Mouse (Mus musculus): ENCODE data around the gene Astn2. TPM values are rescaled to one million over a fixed set of nuclear protein-coding genes. Genes with fewer than 3 reads are reported as not detected.

Astn2 gene
- polyA plus RNA-seq, 1 experiment: 0.65 TPM

- Histone ChIP-seq H3K27ac (ENCODE audit: control insufficient read depth, insufficient read depth, low read length) (no peak overlapping the region), H3K4me1 (replicated peaks; ENCODE audit: control insufficient read depth, insufficient read depth, low read length) (no peaks in the 10 kb centered on the region), H3K4me3 (ENCODE audit: control insufficient read depth, insufficient read depth, low read length) (no peak overlapping the region), H3K27me3 (ENCODE audit: control insufficient read depth, insufficient read depth, low read length) (no peaks in the 10 kb centered on the region), H3K36me3 (ENCODE audit: control insufficient read depth, insufficient read depth, low read length) (no peaks in the 10 kb centered on the region)
- no peak for TF ChIP-seq POLR2A (IDR thresholded peaks at IDR 0.05; ENCODE audit: control insufficient read depth, extremely low read depth, insufficient read depth, low read length, poor library complexity)
- no peak for TF ChIP-seq CTCF (IDR thresholded peaks at IDR 0.05; ENCODE audit: borderline replicate concordance, control insufficient read depth, extremely low read depth, insufficient read depth, low read length, poor library complexity)
- DNase-seq: no peak
- 32% methylated on average over 6 of the region's 6 CpGs for WGBS
Measured at GRCm38 (mm10) chr4:65477106-65477505, 927.3 kb downstream of the Astn2 start.

- TF ChIP-seq POLR2A (IDR thresholded peaks at IDR 0.05; ENCODE audit: control insufficient read depth, extremely low read depth, insufficient read depth, low read length, poor library complexity) (no peak), CTCF (IDR thresholded peaks at IDR 0.05; ENCODE audit: borderline replicate concordance, control insufficient read depth, extremely low read depth, insufficient read depth, low read length, poor library complexity) (no peak)
- H3K36me3 ChIP-seq (ENCODE audit: control insufficient read depth, insufficient read depth, low read length): no peaks in the 10 kb centered on the region
- 90% methylated on average over 4 of the region's 4 CpGs for WGBS
- no peaks in the 10 kb centered on the region for H3K27me3 ChIP-seq (ENCODE audit: control insufficient read depth, insufficient read depth, low read length)
- no peaks in the 10 kb centered on the region for H3K4me1 ChIP-seq (replicated peaks; ENCODE audit: control insufficient read depth, insufficient read depth, low read length)
- no peak for DNase-seq
- H3K4me3 ChIP-seq (ENCODE audit: control insufficient read depth, insufficient read depth, low read length): no peak overlapping the region
- no peak overlapping the region for H3K27ac ChIP-seq (ENCODE audit: control insufficient read depth, insufficient read depth, low read length)
Measured at GRCm38 (mm10) chr4:65475925-65476560, 928.4 kb downstream of the Astn2 start.

- WGBS: 89% methylated on average over 5 of the region's 5 CpGs
- Histone ChIP-seq H3K36me3 (ENCODE audit: control insufficient read depth, insufficient read depth, low read length) (no peaks in the 10 kb centered on the region), H3K27me3 (ENCODE audit: control insufficient read depth, insufficient read depth, low read length) (no peaks in the 10 kb centered on the region), H3K27ac (ENCODE audit: control insufficient read depth, insufficient read depth, low read length) (no peak overlapping the region), H3K4me3 (ENCODE audit: control insufficient read depth, insufficient read depth, low read length) (no peak overlapping the region), H3K4me1 (replicated peaks; ENCODE audit: control insufficient read depth, insufficient read depth, low read length) (no peaks in the 10 kb centered on the region)
- no peak for TF ChIP-seq CTCF (IDR thresholded peaks at IDR 0.05; ENCODE audit: borderline replicate concordance, control insufficient read depth, extremely low read depth, insufficient read depth, low read length, poor library complexity)
- no peak for TF ChIP-seq POLR2A (IDR thresholded peaks at IDR 0.05; ENCODE audit: control insufficient read depth, extremely low read depth, insufficient read depth, low read length, poor library complexity)
- DNase-seq: no peak
Measured at GRCm38 (mm10) chr4:65473141-65473540, 931.3 kb downstream of the Astn2 start.

GRCm38 (mm10) chr4:65449171-65449570, 955.2 kb downstream of the Astn2 start:
- Histone ChIP-seq H3K36me3 (ENCODE audit: control insufficient read depth, insufficient read depth, low read length) (no peaks in the 10 kb centered on the region), H3K4me3 (ENCODE audit: control insufficient read depth, insufficient read depth, low read length) (no peak overlapping the region), H3K27me3 (ENCODE audit: control insufficient read depth, insufficient read depth, low read length) (no peaks in the 10 kb centered on the region), H3K27ac (ENCODE audit: control insufficient read depth, insufficient read depth, low read length) (no peak overlapping the region), H3K4me1 (replicated peaks; ENCODE audit: control insufficient read depth, insufficient read depth, low read length) (no peaks in the 10 kb centered on the region)
- no peak for DNase-seq
- 86% methylated on average over 4 of the region's 4 CpGs for WGBS
- TF ChIP-seq CTCF (IDR thresholded peaks at IDR 0.05; ENCODE audit: borderline replicate concordance, control insufficient read depth, extremely low read depth, insufficient read depth, low read length, poor library complexity) (no peak), POLR2A (IDR thresholded peaks at IDR 0.05; ENCODE audit: control insufficient read depth, extremely low read depth, insufficient read depth, low read length, poor library complexity) (no peak)

- DNase-seq: no peak
- TF ChIP-seq POLR2A (IDR thresholded peaks at IDR 0.05; ENCODE audit: control insufficient read depth, extremely low read depth, insufficient read depth, low read length, poor library complexity): no peak
- no peak for TF ChIP-seq CTCF (IDR thresholded peaks at IDR 0.05; ENCODE audit: borderline replicate concordance, control insufficient read depth, extremely low read depth, insufficient read depth, low read length, poor library complexity)
- Histone ChIP-seq H3K36me3 (ENCODE audit: control insufficient read depth, insufficient read depth, low read length) (no peaks in the 10 kb centered on the region), H3K4me1 (replicated peaks; ENCODE audit: control insufficient read depth, insufficient read depth, low read length) (no peaks in the 10 kb centered on the region), H3K4me3 (ENCODE audit: control insufficient read depth, insufficient read depth, low read length) (no peak overlapping the region), H3K27me3 (ENCODE audit: control insufficient read depth, insufficient read depth, low read length) (no peaks in the 10 kb centered on the region), H3K27ac (ENCODE audit: control insufficient read depth, insufficient read depth, low read length) (no peak overlapping the region)
- 92% methylated on average over 4 of the region's 4 CpGs for WGBS
Measured at GRCm38 (mm10) chr4:65441746-65442145, 962.7 kb downstream of the Astn2 start.

- H3K4me3 ChIP-seq (ENCODE audit: control insufficient read depth, insufficient read depth, low read length): no peak overlapping the region
- no peaks in the 10 kb centered on the region for H3K27me3 ChIP-seq (ENCODE audit: control insufficient read depth, insufficient read depth, low read length)
- WGBS: 77% methylated on average over 3 of the region's 3 CpGs
- no peaks in the 10 kb centered on the region for H3K36me3 ChIP-seq (ENCODE audit: control insufficient read depth, insufficient read depth, low read length)
- TF ChIP-seq POLR2A (IDR thresholded peaks at IDR 0.05; ENCODE audit: control insufficient read depth, extremely low read depth, insufficient read depth, low read length, poor library complexity): no peak
- no peak for DNase-seq
- H3K4me1 ChIP-seq (replicated peaks; ENCODE audit: control insufficient read depth, insufficient read depth, low read length): no peaks in the 10 kb centered on the region
- no peak overlapping the region for H3K27ac ChIP-seq (ENCODE audit: control insufficient read depth, insufficient read depth, low read length)
Measured at GRCm38 (mm10) chr4:65430804-65431203, 973.6 kb downstream of the Astn2 start.

- 77% methylated on average over 3 of the region's 3 CpGs for WGBS
- H3K36me3 ChIP-seq (ENCODE audit: control insufficient read depth, insufficient read depth, low read length): no peaks in the 10 kb centered on the region
Measured at GRCm38 (mm10) chr4:65427480-65427879, 976.9 kb downstream of the Astn2 start.

More at GRCm38 (mm10) chr4:65427480-65427879, 976.9 kb downstream of the Astn2 start:
- no peaks in the 10 kb centered on the region for H3K4me1 ChIP-seq (replicated peaks; ENCODE audit: control insufficient read depth, insufficient read depth, low read length)
- H3K4me3 ChIP-seq (ENCODE audit: control insufficient read depth, insufficient read depth, low read length): no peak overlapping the region
- H3K27me3 ChIP-seq (ENCODE audit: control insufficient read depth, insufficient read depth, low read length): no peaks in the 10 kb centered on the region
- TF ChIP-seq POLR2A (IDR thresholded peaks at IDR 0.05; ENCODE audit: control insufficient read depth, extremely low read depth, insufficient read depth, low read length, poor library complexity) (no peak), CTCF (IDR thresholded peaks at IDR 0.05; ENCODE audit: borderline replicate concordance, control insufficient read depth, extremely low read depth, insufficient read depth, low read length, poor library complexity) (no peak)
- no peak for DNase-seq
- no peak overlapping the region for H3K27ac ChIP-seq (ENCODE audit: control insufficient read depth, insufficient read depth, low read length)
